Mouse (Mus musculus): ENCODE measurements around the gene Htr1d. TPM values are rescaled to one million over a fixed set of nuclear protein-coding genes. Genes with fewer than 3 reads are reported as not detected.
A peak's percentile ranks its signal among the peaks of the same experiment; 100 is the strongest.

Htr1d gene
- polyA plus RNA-seq, 1 experiment from 2014 or later: not detected

- H3K27ac ChIP-seq (ENCODE audit: low read depth): peak overlapping the region; percentile 75
- DNase-seq: no peak
- peak overlapping the region; percentile 90 for H3K4me2 ChIP-seq (ENCODE audit: low read depth, low read length)
- peak overlapping the region; percentile 62 for H3K4me3 ChIP-seq (ENCODE audit: low read depth, low read length)
- H3K36me3 ChIP-seq (replicated peaks; ENCODE audit: insufficient read depth, low read length): no peaks in the 10 kb centered on the region
- no peaks in the 10 kb centered on the region for H3K9me3 ChIP-seq (ENCODE audit: low read length)
- H3K9ac ChIP-seq (replicated peaks): peak overlapping the region; percentile 67; the same call in 1 of the 2 replicates
- H3K27me3 ChIP-seq (ENCODE audit: insufficient read depth, low read length): peaks cover 5% of the 10 kb centered on the region
- 0 out of 2 replicates have a peak, but pooled peaks cover 6% of the 10 kb centered on the region for H3K4me1 ChIP-seq (ENCODE audit: insufficient read depth)
- TF ChIP-seq CTCF (IDR thresholded peaks at IDR 0.05; ENCODE audit: low read depth) (no peak), EP300 (IDR thresholded peaks at IDR 0.05; ENCODE audit: low read depth) (no peak)
- peak; percentile 58 for ATAC-seq
- 3% methylated on average over 8 of the region's 8 CpGs for WGBS (ENCODE audit: insufficient replicate concordance)
Measured at GRCm38 (mm10) chr4:136462839-136463178, 39.5 kb downstream of the Htr1d start.

GRCm38 (mm10) chr4:136463436-136463835, 40.1 kb downstream of the Htr1d start:
- Histone ChIP-seq H3K36me3 (replicated peaks; ENCODE audit: insufficient read depth, low read length) (no peaks in the 10 kb centered on the region), H3K9me3 (ENCODE audit: low read length) (no peaks in the 10 kb centered on the region), H3K4me3 (ENCODE audit: low read depth, low read length) (peak overlapping the region; percentile 62; the same call in 1 of the 2 replicates), H3K27ac (ENCODE audit: low read depth) (no peak overlapping the region), H3K9ac (replicated peaks) (no peak overlapping the region), H3K27me3 (ENCODE audit: insufficient read depth, low read length) (peaks cover 5% of the 10 kb centered on the region), H3K4me2 (ENCODE audit: low read depth, low read length) (peak overlapping the region; percentile 90), H3K4me1 (ENCODE audit: insufficient read depth) (0 out of 2 replicates have a peak, but pooled peaks cover 6% of the 10 kb centered on the region)
- DNase-seq: no peak
- WGBS (ENCODE audit: insufficient replicate concordance): 39% methylated on average over 9 of the region's 9 CpGs
- TF ChIP-seq CTCF (IDR thresholded peaks at IDR 0.05; ENCODE audit: low read depth) (no peak), EP300 (IDR thresholded peaks at IDR 0.05; ENCODE audit: low read depth) (no peak)
- no peak for ATAC-seq

GRCm38 (mm10) chr4:136466226-136466625, 42.9 kb downstream of the Htr1d start:
- WGBS (ENCODE audit: insufficient replicate concordance): 52% methylated on average over 4 of the region's 4 CpGs
- 0 out of 2 replicates have a peak overlapping the region, but pooled peaks have one; percentile 2 for H3K27ac ChIP-seq (ENCODE audit: low read depth)
- peaks cover 16% of the 10 kb centered on the region for H3K27me3 ChIP-seq (ENCODE audit: insufficient read depth, low read length)
- H3K4me1 ChIP-seq (ENCODE audit: insufficient read depth): peaks cover 15% of the 10 kb centered on the region
- ATAC-seq (no peak), DNase-seq (no peak)
- no peak for TF ChIP-seq EP300 (IDR thresholded peaks at IDR 0.05; ENCODE audit: low read depth)
- TF ChIP-seq CTCF (IDR thresholded peaks at IDR 0.05; ENCODE audit: low read depth): no peak
- H3K9me3 ChIP-seq (ENCODE audit: low read length): no peaks in the 10 kb centered on the region
- H3K36me3 ChIP-seq (replicated peaks; ENCODE audit: insufficient read depth, low read length): no peaks in the 10 kb centered on the region
- H3K4me2 ChIP-seq (ENCODE audit: low read depth, low read length): no peak overlapping the region
- H3K4me3 ChIP-seq (ENCODE audit: low read depth, low read length): no peak overlapping the region
- H3K9ac ChIP-seq (replicated peaks): no peak overlapping the region

- no peak for TF ChIP-seq CTCF (IDR thresholded peaks at IDR 0.05; ENCODE audit: low read depth)
- no peak for TF ChIP-seq EP300 (IDR thresholded peaks at IDR 0.05; ENCODE audit: low read depth)
- Histone ChIP-seq H3K4me1 (ENCODE audit: insufficient read depth) (peaks cover 16% of the 10 kb centered on the region), H3K36me3 (replicated peaks; ENCODE audit: insufficient read depth, low read length) (no peaks in the 10 kb centered on the region), H3K4me3 (ENCODE audit: low read depth, low read length) (no peak overlapping the region), H3K9ac (replicated peaks) (no peak overlapping the region), H3K27ac (ENCODE audit: low read depth) (no peak overlapping the region), H3K4me2 (ENCODE audit: low read depth, low read length) (peak overlapping the region; percentile 74), H3K27me3 (ENCODE audit: insufficient read depth, low read length) (peaks cover 10% of the 10 kb centered on the region), H3K9me3 (ENCODE audit: low read length) (no peaks in the 10 kb centered on the region)
- DNase-seq: no peak
- ATAC-seq: no peak
- WGBS (ENCODE audit: insufficient replicate concordance): 67% methylated on average over 14 of the region's 14 CpGs
Measured at GRCm38 (mm10) chr4:136468553-136469327, 45.4 kb downstream of the Htr1d start.

- TF ChIP-seq CTCF (IDR thresholded peaks at IDR 0.05; ENCODE audit: low read depth): no peak
- no peak for TF ChIP-seq EP300 (IDR thresholded peaks at IDR 0.05; ENCODE audit: low read depth)
- peaks cover 10% of the 10 kb centered on the region for H3K27me3 ChIP-seq (ENCODE audit: insufficient read depth, low read length)
- peak within 1 kb of the TSS; percentile 65 for H3K4me3 ChIP-seq (ENCODE audit: low read depth, low read length)
- ATAC-seq (peak; percentile 93), DNase-seq (peak; percentile 90)
- 2% methylated on average over 30 of the region's 36 CpGs for WGBS (ENCODE audit: insufficient replicate concordance)
- peak within 1 kb of the TSS; percentile 83 for H3K9ac ChIP-seq (replicated peaks)
- H3K27ac ChIP-seq (ENCODE audit: low read depth): peak within 1 kb of the TSS; percentile 89
- H3K4me2 ChIP-seq (ENCODE audit: low read depth, low read length): peak within 1 kb of the TSS; percentile 74
- H3K4me1 ChIP-seq (ENCODE audit: insufficient read depth): peaks cover 12% of the 10 kb centered on the region
- H3K9me3 ChIP-seq (ENCODE audit: low read length): no peaks in the 10 kb centered on the region
- no peaks in the 10 kb centered on the region for H3K36me3 ChIP-seq (replicated peaks; ENCODE audit: insufficient read depth, low read length)
Measured at GRCm38 (mm10) chr4:136469371-136469903, 46.1 kb downstream of the Htr1d start, which contains the start of gene Luzp1. TSS of gene Luzp1 (plus strand) at chr4:136469761.

- Histone ChIP-seq H3K9ac (replicated peaks) (peak overlapping the region; percentile 83), H3K9me3 (ENCODE audit: low read length) (no peaks in the 10 kb centered on the region), H3K4me3 (ENCODE audit: low read depth, low read length) (peak overlapping the region; percentile 65), H3K27ac (ENCODE audit: low read depth) (peak overlapping the region; percentile 89), H3K27me3 (ENCODE audit: insufficient read depth, low read length) (peaks cover 10% of the 10 kb centered on the region), H3K4me2 (ENCODE audit: low read depth, low read length) (peak overlapping the region; percentile 74), H3K4me1 (ENCODE audit: insufficient read depth) (peaks cover 12% of the 10 kb centered on the region), H3K36me3 (replicated peaks; ENCODE audit: insufficient read depth, low read length) (no peaks in the 10 kb centered on the region)
- ATAC-seq: peak; percentile 64
- TF ChIP-seq CTCF (IDR thresholded peaks at IDR 0.05; ENCODE audit: low read depth) (no peak), EP300 (IDR thresholded peaks at IDR 0.05; ENCODE audit: low read depth) (no peak)
- DNase-seq: no peak
- 0% methylated on average over 16 of the region's 55 CpGs for WGBS (ENCODE audit: insufficient replicate concordance)
Measured at GRCm38 (mm10) chr4:136469941-136470346, 46.6 kb downstream of the Htr1d start.

Data from liver, postnatal 0 days (tissue).